Mouse (Mus musculus): ENCODE measurements at regions not wholly inside any gene's neighbourhood (a gene's known extent, or its start where the extent isn't known, plus 50 kb on each side); places are given as distances from the start of the nearest gene placed in this dataset.
A peak's percentile ranks its signal among the peaks of the same experiment; 100 is the strongest.

GRCm38 (mm10) chr13:39566491-39566890 is 605.8 kb upstream of the Slc35b3 start:
- no peak overlapping the region for H3K4me3 ChIP-seq (replicated peaks)
- H3K36me3 ChIP-seq, result no peaks in the 10 kb centered on the region
- H3K27ac ChIP-seq, result no peak overlapping the region
- no peak overlapping the region for H3K4me2 ChIP-seq (replicated peaks)
- no peaks in the 10 kb centered on the region for H3K4me1 ChIP-seq (replicated peaks)
- H3K27me3 ChIP-seq (replicated peaks), result no peaks in the 10 kb centered on the region
- H3K9me3 ChIP-seq, result no peaks in the 10 kb centered on the region
- 71% methylated on average over 2 of the region's 2 CpGs for WGBS
- no peak overlapping the region for H3K9ac ChIP-seq
- no peak for ATAC-seq

DNA sequence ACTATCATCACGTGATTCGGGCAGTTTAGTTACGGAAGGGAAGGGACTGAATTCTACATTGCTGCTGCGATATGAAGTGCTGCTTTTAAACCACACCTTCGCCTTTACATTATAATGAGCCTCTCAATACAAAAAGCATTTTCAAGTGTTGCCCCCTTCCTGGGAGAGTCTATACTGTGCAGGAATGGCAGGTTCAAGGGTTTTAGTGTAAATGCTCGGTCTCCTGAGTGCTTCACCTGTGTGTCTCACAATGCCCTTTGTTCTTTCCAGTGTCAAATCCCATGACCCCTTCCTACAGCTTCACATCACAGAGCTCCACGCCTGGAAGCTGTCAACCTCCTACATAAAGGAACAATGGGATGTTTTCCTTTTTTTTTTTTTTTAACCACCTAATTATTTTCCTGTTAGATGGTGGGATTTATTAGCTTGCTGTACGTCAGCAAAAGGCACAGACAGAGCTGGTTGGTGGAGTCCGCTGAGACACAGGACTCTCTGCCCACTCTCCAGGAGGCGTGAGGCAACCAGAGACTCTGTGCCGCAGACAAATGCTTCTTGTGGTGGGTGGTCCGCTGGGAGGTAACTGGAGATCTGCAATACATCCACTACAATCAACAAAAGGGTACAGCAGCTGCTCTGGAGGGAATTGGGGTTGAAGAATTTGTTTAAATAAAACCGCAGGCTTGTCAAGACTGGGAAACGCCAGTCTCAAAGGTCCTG is 577.2 kb upstream of the Slc35b3 start:
- no peaks in the 10 kb centered on the region for H3K27me3 ChIP-seq (replicated peaks)
- H3K4me3 ChIP-seq (replicated peaks), result no peak overlapping the region
- no peak overlapping the region for H3K27ac ChIP-seq
- no peak for ATAC-seq
- no peak overlapping the region for H3K4me2 ChIP-seq (replicated peaks)
- no peak overlapping the region for H3K9ac ChIP-seq
- H3K4me1 ChIP-seq (replicated peaks), result no peaks in the 10 kb centered on the region
- no peaks in the 10 kb centered on the region for H3K36me3 ChIP-seq
- WGBS, result 36% methylated on average over 14 of the region's 14 CpGs
- H3K9me3 ChIP-seq, result no peaks in the 10 kb centered on the region

GRCm38 (mm10) chr13:39526469-39526868 is 565.8 kb upstream of the Slc35b3 start:
- ATAC-seq, result no peak
- no peak overlapping the region for H3K4me2 ChIP-seq (replicated peaks)
- H3K4me3 ChIP-seq (replicated peaks), result no peak overlapping the region
- H3K9ac ChIP-seq, result no peak overlapping the region
- 81% methylated on average over 1 of the region's 1 CpGs for WGBS
- no peaks in the 10 kb centered on the region for H3K36me3 ChIP-seq
- H3K27ac ChIP-seq, result no peak overlapping the region
- H3K9me3 ChIP-seq, result no peaks in the 10 kb centered on the region
- H3K27me3 ChIP-seq (replicated peaks), result no peaks in the 10 kb centered on the region
- H3K4me1 ChIP-seq (replicated peaks), result no peaks in the 10 kb centered on the region

DNA sequence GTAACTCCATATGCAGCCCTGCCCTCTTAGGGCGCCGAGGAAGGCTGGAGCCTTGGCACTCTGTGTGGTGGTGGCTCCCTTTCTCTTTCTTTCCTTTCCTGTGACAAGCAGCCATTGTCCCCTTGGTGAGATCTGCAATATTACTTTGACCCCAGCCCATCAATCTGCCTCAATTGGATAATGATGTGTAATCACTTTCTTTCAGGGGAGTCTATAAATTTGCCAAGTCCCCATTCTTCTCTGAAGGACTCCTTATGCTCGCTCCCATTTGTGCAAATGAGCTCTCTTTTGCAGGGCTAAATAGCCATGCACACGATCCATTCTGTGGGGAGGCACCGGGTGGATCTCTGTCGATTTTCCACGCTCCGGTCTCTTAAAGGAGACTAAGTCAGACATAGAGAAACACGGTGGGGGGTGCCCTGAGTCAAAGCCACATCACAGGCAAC is 563.2 kb upstream of the Slc35b3 start:
- WGBS, result 71% methylated on average over 9 of the region's 9 CpGs
- no peaks in the 10 kb centered on the region for H3K9me3 ChIP-seq
- no peak overlapping the region for H3K9ac ChIP-seq
- H3K27me3 ChIP-seq (replicated peaks), result no peaks in the 10 kb centered on the region
- no peaks in the 10 kb centered on the region for H3K4me1 ChIP-seq (replicated peaks)
- H3K27ac ChIP-seq, result no peak overlapping the region
- H3K36me3 ChIP-seq, result no peaks in the 10 kb centered on the region
- no peak overlapping the region for H3K4me2 ChIP-seq (replicated peaks)
- no peak overlapping the region for H3K4me3 ChIP-seq (replicated peaks)
- ATAC-seq, result no peak

DNA sequence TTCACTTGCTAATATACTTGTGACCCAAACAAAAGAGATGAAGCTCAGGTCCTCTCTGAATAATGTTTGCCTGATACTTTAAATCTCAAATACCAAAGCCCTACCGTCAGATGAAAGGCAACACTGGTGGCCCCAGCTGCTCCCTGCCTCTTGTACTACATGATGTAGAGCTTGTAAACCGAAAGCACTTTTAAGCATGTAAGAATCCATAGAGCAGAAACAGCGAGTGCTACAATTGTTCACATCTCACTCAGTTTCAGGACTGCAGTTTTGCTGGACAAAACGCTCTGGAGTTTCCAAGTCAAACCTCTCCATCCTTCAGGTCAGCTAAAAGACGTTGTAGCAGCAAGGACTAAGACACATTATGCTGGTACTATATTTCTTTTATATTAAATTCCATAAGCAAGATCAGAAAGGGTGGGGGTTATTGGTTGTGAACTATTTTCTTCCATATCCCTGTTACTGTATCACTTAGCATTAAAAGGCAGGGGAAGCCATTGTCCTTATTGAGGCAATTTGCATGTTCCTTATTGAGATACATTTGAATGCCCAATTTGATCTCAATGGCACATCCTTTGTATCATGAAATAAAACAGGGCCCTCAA is 562.7 kb upstream of the Slc35b3 start:
- ATAC-seq, result no peak
- Histone ChIP-seq H3K4me1 (replicated peaks) (no peaks in the 10 kb centered on the region), H3K9ac (no peak overlapping the region), H3K4me3 (replicated peaks) (no peak overlapping the region), H3K27me3 (replicated peaks) (no peaks in the 10 kb centered on the region), H3K27ac (no peak overlapping the region), H3K9me3 (no peaks in the 10 kb centered on the region), H3K4me2 (replicated peaks) (no peak overlapping the region), H3K36me3 (no peaks in the 10 kb centered on the region)
- 51% methylated on average over 5 of the region's 5 CpGs for WGBS

- Histone ChIP-seq H3K9ac (no peak overlapping the region), H3K27ac (no peak overlapping the region), H3K36me3 (no peaks in the 10 kb centered on the region), H3K4me3 (replicated peaks) (no peak overlapping the region), H3K9me3 (no peaks in the 10 kb centered on the region), H3K4me2 (replicated peaks) (no peak overlapping the region), H3K27me3 (replicated peaks) (no peaks in the 10 kb centered on the region), H3K4me1 (replicated peaks) (no peaks in the 10 kb centered on the region)
- 92% methylated on average over 9 of the region's 9 CpGs for WGBS
- no peak for ATAC-seq
These were observed 560.2 kb upstream of the Slc35b3 start for GRCm38 (mm10) chr13:39520846-39521245.

DNA sequence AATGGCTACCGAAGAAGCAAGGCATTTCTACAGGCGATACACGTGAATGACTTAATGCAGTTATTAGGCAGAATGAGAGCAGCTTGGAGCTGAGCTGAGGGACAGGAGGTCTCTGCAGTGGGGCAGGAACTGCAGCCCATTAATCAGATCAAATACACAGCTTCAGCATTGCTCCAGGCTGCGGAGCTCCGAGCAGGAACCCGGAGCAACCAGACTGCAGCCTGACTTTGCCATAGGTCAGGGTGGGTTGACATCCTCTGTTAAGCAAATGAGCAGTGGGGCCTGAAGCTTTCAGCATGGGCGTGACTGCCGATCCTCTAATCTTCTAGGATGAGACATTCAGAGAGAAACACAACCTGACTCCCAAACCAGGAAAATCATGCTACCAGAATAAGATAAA is 555.4 kb upstream of the Slc35b3 start:
- Histone ChIP-seq H3K27ac (no peak overlapping the region), H3K4me1 (replicated peaks) (no peaks in the 10 kb centered on the region), H3K4me3 (replicated peaks) (no peak overlapping the region), H3K4me2 (replicated peaks) (no peak overlapping the region), H3K27me3 (replicated peaks) (no peaks in the 10 kb centered on the region), H3K36me3 (no peaks in the 10 kb centered on the region), H3K9ac (no peak overlapping the region), H3K9me3 (no peaks in the 10 kb centered on the region)
- no peak for ATAC-seq
- 57% methylated on average over 8 of the region's 8 CpGs for WGBS

- Histone ChIP-seq H3K36me3 (no peaks in the 10 kb centered on the region), H3K9me3 (no peaks in the 10 kb centered on the region), H3K9ac (no peak overlapping the region), H3K4me2 (replicated peaks) (no peak overlapping the region), H3K4me1 (replicated peaks) (no peaks in the 10 kb centered on the region), H3K27ac (no peak overlapping the region), H3K4me3 (replicated peaks) (no peak overlapping the region), H3K27me3 (replicated peaks) (no peaks in the 10 kb centered on the region)
- ATAC-seq, result no peak
- 63% methylated on average over 7 of the region's 7 CpGs for WGBS
These were observed 529.1 kb upstream of the Slc35b3 start for GRCm38 (mm10) chr13:39489806-39490205.

- no peaks in the 10 kb centered on the region for H3K36me3 ChIP-seq
- no peak overlapping the region for H3K4me2 ChIP-seq (replicated peaks)
- 61% methylated on average over 6 of the region's 6 CpGs for WGBS
- no peak overlapping the region for H3K4me3 ChIP-seq (replicated peaks)
- no peak overlapping the region for H3K9ac ChIP-seq
- H3K4me1 ChIP-seq (replicated peaks), result no peaks in the 10 kb centered on the region
- no peak overlapping the region for H3K27ac ChIP-seq
- ATAC-seq, result no peak
- no peaks in the 10 kb centered on the region for H3K27me3 ChIP-seq (replicated peaks)
- no peaks in the 10 kb centered on the region for H3K9me3 ChIP-seq
These were observed 511.9 kb upstream of the Slc35b3 start for GRCm38 (mm10) chr13:39472621-39473020.

DNA sequence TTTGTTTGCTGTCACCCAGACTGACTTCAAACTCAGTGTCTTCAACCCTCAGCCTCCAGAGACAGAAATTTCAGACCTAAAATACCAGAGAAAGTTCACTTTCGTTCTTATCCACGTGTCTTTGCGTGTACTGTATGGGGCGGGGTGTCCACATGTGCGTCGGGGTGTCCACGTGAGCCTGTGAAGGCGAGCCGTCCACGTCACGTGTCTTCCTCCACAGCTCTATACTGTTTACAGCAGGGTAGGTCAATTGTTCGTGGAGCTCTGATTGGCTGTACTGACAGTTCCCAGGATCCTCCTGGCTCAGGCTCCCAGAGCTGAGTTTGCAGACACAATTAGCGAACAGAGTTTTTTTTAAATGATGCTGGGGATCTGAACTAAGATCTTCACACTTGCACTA is 481.1 kb upstream of the Slc35b3 start:
- Histone ChIP-seq H3K27ac (no peak overlapping the region), H3K36me3 (no peaks in the 10 kb centered on the region), H3K4me3 (replicated peaks) (no peak overlapping the region), H3K4me2 (replicated peaks) (no peak overlapping the region), H3K4me1 (replicated peaks) (no peaks in the 10 kb centered on the region), H3K9me3 (no peaks in the 10 kb centered on the region), H3K27me3 (replicated peaks) (no peaks in the 10 kb centered on the region), H3K9ac (no peak overlapping the region)
- WGBS, result 88% methylated on average over 13 of the region's 13 CpGs
- no peak for ATAC-seq

DNA sequence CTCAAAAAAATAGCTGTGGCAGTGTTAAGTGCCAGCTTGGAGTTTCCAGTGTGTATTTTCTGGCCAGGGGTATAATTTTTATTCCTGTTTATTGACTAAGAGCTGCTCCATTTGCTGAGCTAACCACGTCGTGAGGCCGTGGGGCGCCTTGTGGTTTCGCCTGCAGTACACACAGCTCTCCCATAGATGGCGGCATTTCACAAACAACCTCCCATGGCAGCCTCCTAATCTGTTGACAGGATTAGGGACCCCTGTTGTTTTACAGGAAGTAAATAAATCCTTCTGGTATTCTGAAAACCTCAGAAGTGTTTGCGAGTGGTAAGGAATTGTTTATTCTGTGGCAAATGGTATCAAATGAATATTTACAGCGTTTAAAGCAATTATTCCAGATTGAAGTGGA is 480.2 kb upstream of the Slc35b3 start:
- Histone ChIP-seq H3K27ac (no peak overlapping the region), H3K9ac (no peak overlapping the region), H3K4me3 (replicated peaks) (no peak overlapping the region), H3K9me3 (no peaks in the 10 kb centered on the region), H3K27me3 (replicated peaks) (no peaks in the 10 kb centered on the region), H3K4me2 (replicated peaks) (peak overlapping the region; percentile 32; the same call in 1 of the 2 replicates), H3K36me3 (no peaks in the 10 kb centered on the region), H3K4me1 (replicated peaks) (no peaks in the 10 kb centered on the region)
- 14% methylated on average over 8 of the region's 8 CpGs for WGBS
- ATAC-seq, result peak; percentile 74

DNA sequence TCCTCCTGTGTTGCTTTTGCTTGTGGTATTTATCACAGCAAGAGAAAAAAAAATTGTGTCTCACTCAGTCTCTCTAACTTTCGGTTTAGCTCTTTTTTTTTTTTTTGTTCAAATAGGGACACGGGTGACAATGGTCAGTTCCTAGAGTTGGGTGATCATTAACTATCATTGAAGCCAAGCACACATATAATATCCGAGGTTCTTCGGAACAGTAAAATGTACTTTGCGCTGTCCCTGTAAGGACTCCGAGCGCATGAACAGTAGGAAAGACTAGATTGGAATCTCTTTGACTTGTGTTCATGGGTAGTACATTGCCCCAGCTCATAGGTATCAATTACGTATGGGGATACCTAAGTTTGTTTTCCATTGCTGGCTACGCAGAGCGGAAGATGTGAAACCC is 479.7 kb upstream of the Slc35b3 start:
- no peak overlapping the region for H3K27ac ChIP-seq
- no peaks in the 10 kb centered on the region for H3K4me1 ChIP-seq (replicated peaks)
- WGBS, result 76% methylated on average over 10 of the region's 10 CpGs
- no peak overlapping the region for H3K9ac ChIP-seq
- no peaks in the 10 kb centered on the region for H3K27me3 ChIP-seq (replicated peaks)
- H3K4me3 ChIP-seq (replicated peaks), result no peak overlapping the region
- peak overlapping the region; percentile 32; the same call in 1 of the 2 replicates for H3K4me2 ChIP-seq (replicated peaks)
- no peaks in the 10 kb centered on the region for H3K9me3 ChIP-seq
- peak; percentile 66 for ATAC-seq
- no peaks in the 10 kb centered on the region for H3K36me3 ChIP-seq

- 58% methylated on average over 3 of the region's 3 CpGs for WGBS
- no peak overlapping the region for H3K4me3 ChIP-seq (replicated peaks)
- ATAC-seq, result no peak
These were observed 467.3 kb upstream of the Slc35b3 start for GRCm38 (mm10) chr13:39427996-39428395.

More at GRCm38 (mm10) chr13:39427996-39428395, 467.3 kb upstream of the Slc35b3 start:
- no peaks in the 10 kb centered on the region for H3K9me3 ChIP-seq
- H3K27ac ChIP-seq, result no peak overlapping the region
- H3K9ac ChIP-seq, result no peak overlapping the region
- H3K4me1 ChIP-seq (replicated peaks), result no peaks in the 10 kb centered on the region
- H3K27me3 ChIP-seq (replicated peaks), result no peaks in the 10 kb centered on the region
- H3K36me3 ChIP-seq, result no peaks in the 10 kb centered on the region
- no peak overlapping the region for H3K4me2 ChIP-seq (replicated peaks)

Measured in intestine, embryonic 15.5 days (tissue).